Mouse (Mus musculus): ENCODE results near the gene Zfp335.
A peak's percentile ranks its signal among the peaks of the same experiment; 100 is the strongest.

Zfp335 gene

GRCm38 (mm10) chr2:164911086-164912048 is at the start of gene Zfp335:
Gene Zfp335, minus strand, starts transcription at chr2:164911757.
- peak; percentile 93 to 95 for DNase-seq

DNA sequence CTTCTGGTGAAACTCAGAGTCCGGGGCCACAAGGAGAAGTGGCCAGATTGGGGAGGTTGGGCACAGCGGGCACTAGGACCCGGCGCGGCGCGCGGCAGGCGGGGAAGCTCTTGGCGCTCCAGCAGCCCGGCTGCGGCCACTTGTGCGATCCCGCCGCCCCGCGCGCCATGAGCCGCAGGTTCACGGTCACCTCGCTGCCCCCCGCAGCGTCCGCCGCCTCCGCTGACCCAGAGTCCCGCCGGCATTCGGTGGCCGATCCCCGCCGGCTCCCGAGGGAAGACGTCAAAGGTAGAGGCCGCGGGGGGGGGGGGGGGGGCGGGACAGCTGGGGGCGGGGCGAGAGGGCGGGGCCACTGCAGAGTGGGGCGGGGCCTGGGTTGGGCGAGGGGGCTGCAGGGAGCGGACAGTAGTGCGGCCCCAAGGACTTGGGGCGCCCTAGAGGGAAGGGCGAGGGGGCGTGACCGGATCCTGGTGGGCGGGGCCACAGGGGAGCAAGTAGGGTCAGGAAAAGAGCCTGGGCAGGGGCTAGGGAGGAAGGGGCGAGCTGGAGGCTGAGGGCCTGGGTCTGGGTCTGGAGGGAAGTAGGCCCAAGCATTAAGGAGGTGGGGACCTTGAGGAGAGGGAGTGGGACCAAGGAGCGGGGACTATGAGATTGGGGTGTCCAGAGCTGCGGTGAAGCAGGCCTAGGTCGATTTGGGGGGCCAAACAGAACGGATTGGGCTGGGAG is 49.3 kb upstream of the Zfp335 start, which contains the start of gene Slc12a5:
Slc12a5 (plus strand) TSS at position 87 of the 726 bp plus-strand sequence.
- peak; percentile 44 to 81 for DNase-seq

- DNase-seq = no peak
Measured at GRCm38 (mm10) chr2:164957548-164958315, 46.2 kb upstream of the Zfp335 start.

DNA sequence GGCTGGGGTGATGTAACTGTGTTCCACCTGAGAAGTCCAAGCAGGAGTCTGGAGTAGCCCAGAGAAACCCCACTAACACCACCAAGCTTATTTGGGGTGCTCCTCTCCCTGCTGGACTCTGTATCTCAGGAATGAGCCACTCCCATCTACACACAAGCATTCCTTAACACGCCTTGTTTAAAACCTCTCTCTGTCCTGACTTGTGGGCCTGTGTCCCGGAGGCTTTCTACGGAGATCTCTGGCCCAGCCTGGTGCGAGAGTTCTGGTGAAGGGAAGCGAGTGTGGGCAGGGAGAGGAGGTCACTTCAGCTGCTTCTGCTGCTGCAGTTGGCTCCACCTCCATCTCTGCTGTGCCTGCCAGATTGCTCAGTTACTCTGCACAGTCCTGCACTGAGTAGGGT is 44.6 kb upstream of the Zfp335 start:
- no peak for DNase-seq

GRCm38 (mm10) chr2:164955725-164956124 is 44.2 kb upstream of the Zfp335 start:
- no peak for DNase-seq

DNA sequence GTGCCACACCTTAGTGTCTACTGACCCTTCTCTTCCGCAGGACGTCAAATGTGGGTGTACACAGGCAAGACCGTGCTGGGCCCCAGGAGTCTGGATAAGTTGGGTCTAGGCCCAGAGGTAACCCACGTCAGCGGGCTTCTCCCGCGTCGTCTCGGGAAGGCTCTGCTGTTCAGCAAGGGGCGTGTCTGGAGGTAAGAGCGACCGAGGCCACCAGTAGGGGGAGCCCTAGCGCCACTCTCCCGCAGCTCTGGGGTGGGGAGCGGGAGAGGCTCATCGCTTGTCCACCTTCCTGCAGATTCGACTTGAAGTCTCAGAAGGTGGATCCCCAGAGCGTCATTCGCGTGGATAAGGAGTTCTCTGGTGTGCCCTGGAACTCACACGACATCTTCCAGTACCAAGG is 41.7 kb upstream of the Zfp335 start:
- DNase-seq = peak; percentile 65 to 90

GRCm38 (mm10) chr2:164952448-164952847 is 40.9 kb upstream of the Zfp335 start:
- DNase-seq = peak in 1 of 2 experiments; percentile 40

- no peak for DNase-seq
Measured at GRCm38 (mm10) chr2:164951745-164952144, 40.2 kb upstream of the Zfp335 start.

DNA sequence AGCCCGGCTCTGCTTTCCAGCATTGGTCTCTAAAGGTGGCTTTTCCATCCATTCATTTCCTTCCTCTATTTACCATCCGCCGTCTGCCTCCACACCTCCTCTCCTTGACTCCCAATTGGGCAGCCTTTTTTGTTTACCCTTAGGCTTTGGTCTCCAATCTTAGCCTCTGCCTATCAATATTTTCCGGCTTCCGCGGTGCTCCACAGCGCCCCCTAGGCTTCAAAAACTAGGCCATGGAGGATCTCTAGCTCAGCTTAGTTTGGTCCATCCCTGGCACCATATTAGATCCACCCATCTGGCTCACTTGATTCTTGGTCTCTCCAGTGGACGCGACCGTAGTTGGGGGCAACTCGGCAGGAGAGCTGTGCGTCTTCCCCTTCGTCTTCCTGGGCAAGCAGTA is 38.9 kb upstream of the Zfp335 start:
- DNase-seq = peak in 1 of 2 experiments; percentile 49

DNA sequence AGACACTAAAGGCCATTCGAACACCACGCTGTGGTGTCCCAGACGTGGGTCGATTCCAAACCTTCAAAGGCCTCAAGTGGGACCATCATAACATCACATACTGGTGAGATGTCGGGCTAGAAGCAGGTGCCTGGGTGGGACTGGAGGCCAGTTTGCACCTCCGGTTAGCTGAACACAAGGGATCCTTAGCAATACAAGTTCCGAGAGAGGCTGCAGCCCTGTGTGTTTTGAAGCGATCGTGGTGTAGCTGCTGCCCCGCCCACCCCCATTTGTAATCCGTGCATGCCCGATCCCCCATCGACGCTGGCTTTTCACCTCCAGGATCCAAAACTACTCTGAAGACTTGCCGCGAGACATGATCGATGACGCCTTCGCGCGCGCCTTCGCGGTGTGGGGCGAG is 37.4 kb upstream of the Zfp335 start:
- DNase-seq = no peak

- DNase-seq = no peak
Measured at GRCm38 (mm10) chr2:164947930-164948329, 36.4 kb upstream of the Zfp335 start.

- DNase-seq = no peak
Measured at GRCm38 (mm10) chr2:164947506-164947905, 35.9 kb upstream of the Zfp335 start.

GRCm38 (mm10) chr2:164942692-164943290 is 31.2 kb upstream of the Zfp335 start:
- DNase-seq = no peak

- DNase-seq = no peak
Measured at GRCm38 (mm10) chr2:164940140-164940830, 28.7 kb upstream of the Zfp335 start, which contains the start of gene Mmp9. Gene Mmp9, plus strand, starts transcription at chr2:164940780.

DNA sequence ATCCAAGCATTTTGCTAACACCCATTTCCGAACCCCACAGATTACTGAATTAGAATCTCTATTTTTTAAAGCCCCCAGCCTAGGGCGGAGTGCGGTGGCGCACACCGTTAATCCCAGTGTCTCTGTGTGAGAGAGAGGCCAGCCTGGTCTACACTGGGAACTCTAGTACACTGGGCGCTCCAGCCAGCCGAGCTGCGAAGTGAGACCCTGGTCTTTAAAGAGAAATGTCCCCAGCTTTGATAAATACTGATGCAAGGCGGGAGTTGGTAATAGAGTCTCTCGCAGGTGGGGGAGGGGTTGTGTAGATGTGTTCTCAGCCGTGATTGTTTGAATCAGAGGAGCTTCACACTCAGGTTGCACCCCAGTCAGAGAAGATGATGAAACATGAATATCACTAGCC is 27.5 kb upstream of the Zfp335 start:
- DNase-seq = no peak

GRCm38 (mm10) chr2:164938146-164939091 is 26.9 kb upstream of the Zfp335 start:
- DNase-seq = peak; percentile 63 to 65

- DNase-seq = no peak
Measured at GRCm38 (mm10) chr2:164935991-164936390, 24.4 kb upstream of the Zfp335 start.

DNA sequence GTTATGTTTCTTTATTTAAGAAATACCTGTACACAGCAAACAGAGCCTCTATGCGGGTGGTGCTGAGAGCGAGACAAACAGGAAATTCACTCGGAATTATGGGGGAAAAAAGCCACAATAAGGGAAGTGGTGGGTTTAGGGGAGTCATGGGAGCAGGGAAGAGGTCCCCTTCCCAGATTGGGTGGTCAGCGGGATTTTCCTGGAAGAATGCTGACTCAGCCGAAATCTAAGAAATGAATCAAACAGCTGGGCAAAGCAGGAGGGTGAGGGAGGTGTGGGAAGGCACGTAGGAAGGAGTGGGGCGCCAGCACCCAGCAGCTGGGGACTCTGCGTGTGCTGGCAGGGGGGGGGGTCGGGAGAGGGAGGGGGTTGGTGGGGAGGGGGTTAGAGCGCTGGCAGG is 22.0 kb upstream of the Zfp335 start:
- DNase-seq = no peak

GRCm38 (mm10) chr2:164930706-164931581 is 19.4 kb upstream of the Zfp335 start:
- no peak for DNase-seq
